ENCODE assay signal across 8 mouse cellular contexts in genomic region chr19:60789919-60790506, GRCm38 (mm10). TPM values are rescaled to one million over a fixed set of nuclear protein-coding genes. Genes with fewer than 3 reads are reported as not detected.
DNase-seq lines count a peak whose midpoint lies in the region; ATAC-seq and TF ChIP-seq lines count a peak whose summit lies in the region.

No protein-coding gene starts in this region.

- no peaks in the 10 kb centered on the region for H3K9me3 ChIP-seq in CH12.LX (replicated peaks; ENCODE audit: low read length)
- H3K9me3 ChIP-seq in forebrain, embryonic 11.5 days (ENCODE audit: control insufficient read depth, low read length), result no peaks in the 10 kb centered on the region
- H3K9me3 ChIP-seq in heart, embryonic 16.5 days (replicated peaks; ENCODE audit: control insufficient read depth, low read length), result no peaks in the 10 kb centered on the region
- no peaks in the 10 kb centered on the region for H3K9me3 ChIP-seq in lung, embryonic 16.5 days (ENCODE audit: control insufficient read depth, low read length)

- WGBS in bone marrow, adult 2 months, result under 1% methylated on average over 60 of the region's 60 CpGs
- WGBS in forebrain, embryonic 11.5 days, result under 1% methylated on average over 60 of the region's 60 CpGs
- under 1% methylated on average over 60 of the region's 60 CpGs for whole genome bisulfite sequencing in heart, embryonic 16.5 days
- under 1% methylated on average over 60 of the region's 60 CpGs for WGBS in lung, embryonic 16.5 days

- no peaks in the 10 kb centered on the region for H3K27me3 ChIP-seq in CH12.LX (replicated peaks)
- no peaks in the 10 kb centered on the region for H3K27me3 ChIP-seq in forebrain, embryonic 11.5 days (ENCODE audit: control insufficient read depth, insufficient read depth, low read length)
- no peaks in the 10 kb centered on the region for H3K27me3 ChIP-seq in heart, embryonic 16.5 days (ENCODE audit: control insufficient read depth, insufficient read depth, low read length)
- H3K27me3 ChIP-seq in lung, embryonic 16.5 days (ENCODE audit: control insufficient read depth, insufficient read depth, low read depth, low read length), result no peaks in the 10 kb centered on the region

- no peak for TF ChIP-seq CTCF in CH12.LX (conservative IDR thresholded peaks at IDR 0.05 in 1 of 2, IDR thresholded peaks at IDR 0.05 in 1 of 2; ENCODE audit: low read depth in 2 of 2, low read length in 2 of 2)
- no peak for TF ChIP-seq CTCF in bone marrow, adult 2 months (IDR thresholded peaks at IDR 0.05; ENCODE audit: control insufficient read depth, insufficient read depth, low read length)

- in situ Hi-C loops in CH12.LX (cut with MboI; ENCODE audit: low pct_ligation_motif_present, low pct_unique_long_range_greater_than_20kb, low sequenced_read_pairs), result no loop called here

- peak overlapping the region; percentile 95 for H3K27ac ChIP-seq in CH12.LX (ENCODE audit: insufficient read depth, low read depth)
- H3K27ac ChIP-seq in bone marrow, adult 2 months (ENCODE audit: control insufficient read depth, insufficient read depth, low read depth, low read length, poor library complexity), result peak overlapping the region; percentile 92
- H3K27ac ChIP-seq in forebrain, embryonic 11.5 days (ENCODE audit: low read depth, low read length), result peak overlapping the region; percentile 95
- peak overlapping the region; percentile 99 for H3K27ac ChIP-seq in heart, embryonic 16.5 days (ENCODE audit: low read length)
- H3K27ac ChIP-seq in lung, embryonic 16.5 days (ENCODE audit: low read length), result peak overlapping the region; percentile 99

- peak overlapping the region; percentile 99 for H3K9ac ChIP-seq in CH12.LX (ENCODE audit: insufficient read depth, low read depth)
- H3K9ac ChIP-seq in forebrain, embryonic 11.5 days (ENCODE audit: low read length), result peak overlapping the region; percentile 100
- H3K9ac ChIP-seq in heart, embryonic 16.5 days (ENCODE audit: low read length), result peak overlapping the region; percentile 95
- H3K9ac ChIP-seq in lung, embryonic 16.5 days (ENCODE audit: low read length), result peak overlapping the region; percentile 97

- H3K4me3 ChIP-seq in CH12.LX (replicated peaks in 1 of 3; ENCODE audit: low read depth in 2 of 3, low read length in 2 of 3, poor library complexity in 1 of 3), result peak overlapping the region; percentile 81 to 96 (median 92)
- H3K4me3 ChIP-seq in bone marrow, adult 2 months (replicated peaks; ENCODE audit: control insufficient read depth, low read depth, low read length), result peak overlapping the region; percentile 80
- peak overlapping the region; percentile 98 for H3K4me3 ChIP-seq in forebrain, embryonic 11.5 days (ENCODE audit: low read depth, low read length)
- H3K4me3 ChIP-seq in heart, embryonic 16.5 days (ENCODE audit: low read length), result peak overlapping the region; percentile 81
- H3K4me3 ChIP-seq in lung, embryonic 16.5 days (ENCODE audit: low read length), result peak overlapping the region; percentile 100

- dilution Hi-C loops in CH12.LX (cut with MboI; ENCODE audit: extremely low pct_ligation_motif_present, extremely low pct_unique_long_range_greater_than_20kb, low sequenced_read_pairs), result no loop called here

- no peak for TF ChIP-seq POLR2A in CH12.LX (IDR thresholded peaks at IDR 0.05; ENCODE audit: low read depth, low read length)
- TF ChIP-seq POLR2A in bone marrow, adult 2 months (IDR thresholded peaks at IDR 0.05; ENCODE audit: borderline replicate concordance, control insufficient read depth, low read depth, low read length), result no peak

- TF ChIP-seq RAD21 in CH12.LX (IDR thresholded peaks at IDR 0.05; ENCODE audit: low read depth, low read length), result no peak

- peak overlapping the region; percentile 4; the same call in 1 of the 2 replicates for H3K4me2 ChIP-seq in CH12.LX (ENCODE audit: insufficient read depth, low read depth, poor library complexity, severe bottlenecking)
- H3K4me2 ChIP-seq in forebrain, embryonic 11.5 days (ENCODE audit: low read depth, low read length, severe bottlenecking), result peak overlapping the region; percentile 78
- H3K4me2 ChIP-seq in heart, embryonic 16.5 days (ENCODE audit: low read depth, low read length), result peak overlapping the region; percentile 71
- H3K4me2 ChIP-seq in lung, embryonic 16.5 days (ENCODE audit: low read depth, low read length), result peak overlapping the region; percentile 80

- no peak for TF ChIP-seq EP300 in CH12.LX (IDR thresholded peaks at IDR 0.05; ENCODE audit: low read length)

- H3K36me3 ChIP-seq in CH12.LX (replicated peaks in 1 of 2; ENCODE audit: control insufficient read depth in 1 of 2, insufficient read depth in 1 of 2, low read length in 1 of 2), result peaks cover 0 to 7% of the 10 kb centered on the region in 2 experiments
- H3K36me3 ChIP-seq in forebrain, embryonic 11.5 days (ENCODE audit: control insufficient read depth, insufficient read depth, low read length), result no peaks in the 10 kb centered on the region
- H3K36me3 ChIP-seq in heart, embryonic 16.5 days (ENCODE audit: control insufficient read depth, insufficient read depth), result no peaks in the 10 kb centered on the region
- no peaks in the 10 kb centered on the region for H3K36me3 ChIP-seq in lung, embryonic 16.5 days (ENCODE audit: control insufficient read depth, insufficient read depth, low read length)

- H3K79me2 ChIP-seq in CH12.LX (replicated peaks; ENCODE audit: control insufficient read depth, extremely low read depth, insufficient read depth, poor library complexity, severe bottlenecking), result peaks cover 43% of the 10 kb centered on the region

- peaks cover 0 to 22% of the 10 kb centered on the region in 2 experiments; a peak in 2 of 4 replicates for H3K4me1 ChIP-seq in CH12.LX (ENCODE audit: control insufficient read depth in 1 of 2, insufficient read depth in 2 of 2)
- no peaks in the 10 kb centered on the region; the same call in 1 of the 2 replicates for H3K4me1 ChIP-seq in bone marrow, adult 2 months (ENCODE audit: control insufficient read depth, insufficient read depth, low read length)
- H3K4me1 ChIP-seq in forebrain, embryonic 11.5 days (replicated peaks; ENCODE audit: control insufficient read depth, insufficient read depth, low read length), result no peaks in the 10 kb centered on the region; the same call in 1 of the 2 replicates
- H3K4me1 ChIP-seq in heart, embryonic 16.5 days (ENCODE audit: control insufficient read depth, insufficient read depth, low read length), result peaks cover 20% of the 10 kb centered on the region
- H3K4me1 ChIP-seq in lung, embryonic 16.5 days (replicated peaks; ENCODE audit: control insufficient read depth, insufficient read depth, low read length), result peaks cover 17% of the 10 kb centered on the region

- peak; percentile 78 for ATAC-seq in forebrain, embryonic 11.5 days (replicated peaks; ENCODE audit: low FRiP score)
- ATAC-seq in heart, embryonic 16.5 days (replicated peaks; ENCODE audit: extremely low read depth, insufficient read depth, low FRiP score), result peak; percentile 56
- peak; percentile 72 for ATAC-seq in lung, embryonic 16.5 days (ENCODE audit: low read depth)

- peak; percentile 53 for DNase-seq in CH12.LX (ENCODE audit: extremely low read depth)
- DNase-seq in forebrain, embryonic 11.5 days (ENCODE audit: low spot score), result peak; percentile 83
- DNase-seq in kidney, postnatal 14 days, result peak; percentile 71
- peak; percentile 48 for DNase-seq in ovary, postnatal 14 days (ENCODE audit: low spot score)
- DNase-seq in urinary bladder, adult 18-20 months (ENCODE audit: low spot score in 2 of 2), result peak; percentile 15 to 66

TF ChIP-seq in CH12.LX, 34 proteins besides CTCF, POLR2A, EP300 and RAD21 (continues in another document):
- no peak for TF ChIP-seq HCFC1 (IDR thresholded peaks at IDR 0.05; ENCODE audit: low read depth, low read length)
- TF ChIP-seq TCF12 (IDR thresholded peaks at IDR 0.05; ENCODE audit: low read depth, low read length), result peak; percentile 30
- TF ChIP-seq CHD2 (IDR thresholded peaks at IDR 0.05; ENCODE audit: low read length), result peak; percentile 23; the same call in 1 of the 2 replicates
- no peak for TF ChIP-seq KAT2A (IDR thresholded peaks at IDR 0.05; ENCODE audit: insufficient replicate concordance, low read length)
- TF ChIP-seq CHD1 (IDR thresholded peaks at IDR 0.05; ENCODE audit: low read depth, low read length), result no peak
- no peak for TF ChIP-seq UBTF (IDR thresholded peaks at IDR 0.05; ENCODE audit: low read depth, low read length)
- TF ChIP-seq NELFE (IDR thresholded peaks at IDR 0.05; ENCODE audit: low read depth, low read length), result no peak
- no peak for TF ChIP-seq MAZ (IDR thresholded peaks at IDR 0.05; ENCODE audit: low read depth, low read length)
- TF ChIP-seq TBP (conservative IDR thresholded peaks at IDR 0.05; ENCODE audit: low read depth, low read length), result 0 out of 2 replicates have a peak, but pooled peaks have one; percentile 19

RNA-seq across cellular contexts. Expression of gene Eif3a, which starts 0.4 kb away (rescaled TPM):
- total RNA-seq in CH12.LX (2012; rRNA removed), result 213 and 240 TPM in 2 replicates
- 120 and 128 TPM in 2 replicates for total RNA-seq in CH12.LX (2014; rRNA removed)
- 372 and 420 TPM in 2 replicates for polyA plus RNA-seq in CH12.LX (2012; ENCODE audit: insufficient read length, low read depth)
- polyA plus RNA-seq in bone marrow, adult 2 months (2011; ENCODE audit: insufficient read depth, insufficient read length, low replicate concordance, missing spikeins), result 70.8 and 99.7 TPM in 2 replicates
- polyA plus RNA-seq in forebrain, embryonic 11.5 days (2014; fragmentation: Nextera tagmentation; extraction: Ambion mirVana), result 178 and 179 TPM in 2 replicates
- polyA plus RNA-seq in heart, embryonic 16.5 days (2015; fragmentation: Nextera tagmentation; extraction: Ambion mirVana), result 102 and 110 TPM in 2 replicates
- polyA plus RNA-seq in lung, embryonic 16.5 days (2015; fragmentation: Nextera tagmentation; extraction: Ambion mirVana), result 125 TPM in 2 replicates

RNA-seq across cellular contexts. Expression of gene Fam45a, which starts 21.4 kb away (rescaled TPM):
- total RNA-seq in CH12.LX (2012; rRNA removed), result 16.2 TPM in 2 replicates
- 24.4 and 29.8 TPM in 2 replicates for total RNA-seq in CH12.LX (2014; rRNA removed)
- polyA plus RNA-seq in CH12.LX (2012; ENCODE audit: insufficient read length, low read depth), result 27.3 and 35.2 TPM in 2 replicates
- 9.0 and 14.6 TPM in 2 replicates for polyA plus RNA-seq in bone marrow, adult 2 months (2011; ENCODE audit: insufficient read depth, insufficient read length, low replicate concordance, missing spikeins)
- 37.1 and 41.2 TPM in 2 replicates for polyA plus RNA-seq in forebrain, embryonic 11.5 days (2014; fragmentation: Nextera tagmentation; extraction: Ambion mirVana)
- 18.0 and 22.7 TPM in 2 replicates for polyA plus RNA-seq in heart, embryonic 16.5 days (2015; fragmentation: Nextera tagmentation; extraction: Ambion mirVana)
- 30.9 and 33.7 TPM in 2 replicates for polyA plus RNA-seq in lung, embryonic 16.5 days (2015; fragmentation: Nextera tagmentation; extraction: Ambion mirVana)

RNA-seq across cellular contexts. Expression of gene Nanos1, which starts 34.2 kb away (rescaled TPM):
- total RNA-seq in CH12.LX (2012; rRNA removed) (1.3 and 1.7 TPM in 2 replicates), CH12.LX (2014; rRNA removed) (3.1 and 3.2 TPM in 2 replicates)
- polyA plus RNA-seq in CH12.LX (2012; ENCODE audit: insufficient read length, low read depth), result 0.91 and 1.2 TPM in 2 replicates
- 1.4 and 3.3 TPM in 2 replicates for polyA plus RNA-seq in bone marrow, adult 2 months (2011; ENCODE audit: insufficient read depth, insufficient read length, low replicate concordance, missing spikeins)
- polyA plus RNA-seq in forebrain, embryonic 11.5 days (2014; fragmentation: Nextera tagmentation; extraction: Ambion mirVana), result 4.3 and 4.7 TPM in 2 replicates
- 0.76 and 1.1 TPM in 2 replicates for polyA plus RNA-seq in heart, embryonic 16.5 days (2015; fragmentation: Nextera tagmentation; extraction: Ambion mirVana)
- polyA plus RNA-seq in lung, embryonic 16.5 days (2015; fragmentation: Nextera tagmentation; extraction: Ambion mirVana), result 1.1 TPM in 2 replicates

Comparison
In these comparisons a context has a peak if more than half of its experiments do, and no peak if none do; other contexts are left out.
1. Peak in every context shown above with its lines: DNase-seq, ATAC-seq, H3K4me3 ChIP-seq and H3K27ac ChIP-seq.
2. H3K4me2 ChIP-seq: peak in every context shown above with its lines; median percentile 80 in lung, embryonic 16.5 days; 78 in forebrain, embryonic 11.5 days; 71 in heart, embryonic 16.5 days; 4 in CH12.LX.